Mouse (Mus musculus) myocyte (in vitro differentiated cells): Measurements from ENCODE around the gene Garnl3. TPM values are rescaled to one million over a fixed set of nuclear protein-coding genes. Genes with fewer than 3 reads are reported as not detected.

ENCODE experiments used
- H3K27me3 ChIP-seq: one replicate; pipeline ENCODE4 v1.6.1; 2011; ENCODE audit not compliant: control insufficient read depth, insufficient read depth, insufficient read length
- H3K36me3 ChIP-seq: one replicate; pipeline ENCODE4 v1.6.1; 2011; ENCODE audit not compliant: control insufficient read depth, insufficient read depth
- H3K4me2 ChIP-seq: one replicate; pipeline ENCODE4 v1.6.1; 2011; ENCODE audit warnings: low read depth, control low read depth
- H3K4me3 ChIP-seq: one replicate; pipeline ENCODE4 v1.5.1; 2011; ENCODE audit warnings: mild to moderate bottlenecking, control low read depth, moderate library complexity
- H3K79me2 ChIP-seq: one replicate; pipeline ENCODE4 v1.6.1; 2011; ENCODE audit not compliant: control insufficient read depth, insufficient read depth
- H3ac ChIP-seq: one replicate; pipeline ENCODE4 v1.6.1; 2011; ENCODE audit not compliant: control insufficient read depth, insufficient read length
- CEBPB ChIP-seq: IDR thresholded peaks from 2 replicates; pipeline ENCODE4 v1.6.1; 2011; ENCODE audit warnings: mild to moderate bottlenecking, moderate library complexity; ENCODE audit not compliant: poor library complexity, insufficient read depth, severe bottlenecking
- E2F4 ChIP-seq: IDR thresholded peaks from one replicate; pipeline ENCODE4 v1.6.1; 2011; ENCODE audit warnings: mild to moderate bottlenecking, control low read depth, moderate library complexity; ENCODE audit not compliant: insufficient read depth
- MAX ChIP-seq: IDR thresholded peaks from one replicate; pipeline ENCODE4 v1.6.1; 2011; ENCODE audit warnings: low read depth, mild to moderate bottlenecking, control low read depth
- MYOD1 ChIP-seq, 3 experiments: IDR thresholded peaks; one replicate each; pipeline ENCODE4 v1.6.1; 2011; ENCODE audit warnings: control low read depth in 2 of 3, low read depth in 2 of 3, mild to moderate bottlenecking in 2 of 3, moderate library complexity in 1 of 3; ENCODE audit not compliant: insufficient read length in 2 of 3, control insufficient read depth in 1 of 3
- MYOG ChIP-seq, 3 experiments: IDR thresholded peaks; one replicate each; pipeline ENCODE4 v1.6.1; 2011; ENCODE audit warnings: control low read depth in 2 of 3, low read depth in 2 of 3, mild to moderate bottlenecking in 2 of 3; ENCODE audit not compliant: insufficient read length in 2 of 3, control insufficient read depth in 1 of 3, insufficient read depth in 1 of 3
- POLR2A ChIP-seq: IDR thresholded peaks from one replicate; pipeline ENCODE4 v1.6.1; 2011; ENCODE audit warnings: low read depth, mild to moderate bottlenecking, control low read depth, moderate library complexity; ENCODE audit not compliant: insufficient read length
- POLR2AphosphoS2 ChIP-seq: IDR thresholded peaks from one replicate; pipeline ENCODE4 v1.6.1; 2011; ENCODE audit warnings: low read depth, control low read depth; ENCODE audit not compliant: insufficient read length
- REST ChIP-seq: IDR thresholded peaks from one replicate; pipeline ENCODE4 v1.6.1; 2011; ENCODE audit warnings: mild to moderate bottlenecking, control low read depth, moderate library complexity; ENCODE audit not compliant: insufficient read depth, insufficient read length
- SRF ChIP-seq: IDR thresholded peaks from one replicate; pipeline ENCODE4 v1.6.1; 2011; ENCODE audit warnings: low read depth; ENCODE audit not compliant: control insufficient read depth, insufficient read length
- TCF12 ChIP-seq: IDR thresholded peaks from one replicate; pipeline ENCODE4 v1.6.1; 2011; ENCODE audit warnings: mild to moderate bottlenecking, control low read depth; ENCODE audit not compliant: poor library complexity, insufficient read depth, severe bottlenecking
- TCF3 ChIP-seq: IDR thresholded peaks from one replicate; pipeline ENCODE4 v1.6.1; 2011; ENCODE audit warnings: low read depth, control low read depth; ENCODE audit not compliant: insufficient read length
- USF1 ChIP-seq: IDR thresholded peaks from one replicate; pipeline ENCODE4 v1.6.1; 2011; ENCODE audit warnings: low read depth, mild to moderate bottlenecking, control low read depth, moderate library complexity
- polyA plus RNA-seq: library from polyadenylated mRNA; unstranded; fragments of >200 nt; fragmentation: generic; extraction: Trizol; gene quantifications from one replicate; pipeline ENCODE4 v1.2.1, GENCODE M21; 2012; ENCODE audit warnings: missing spikeins

Garnl3 gene
- polyA plus RNA-seq, 1 experiment: 2.1 TPM

DNA sequence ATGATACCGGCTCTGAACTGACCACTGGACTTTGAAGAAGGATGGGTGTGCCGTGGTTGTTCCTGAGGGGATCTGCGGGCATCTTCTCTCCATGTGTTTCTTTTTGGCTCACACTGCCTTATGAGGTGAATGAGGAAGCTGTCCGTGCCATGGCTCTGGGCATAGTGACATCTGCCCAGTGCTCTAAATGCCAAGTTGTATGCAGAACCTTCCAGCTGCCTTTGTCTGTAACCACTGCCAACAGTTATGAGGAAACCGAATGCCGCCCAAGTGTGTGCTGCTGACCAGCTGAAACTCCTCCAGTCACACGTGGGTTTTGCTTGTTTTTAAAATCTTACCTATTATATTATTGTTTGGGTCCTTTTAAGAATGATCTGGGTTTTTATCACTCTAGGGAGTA, 73.9 kb downstream of the Garnl3 start:
- no peaks in the 10 kb centered on the region for H3K27me3 ChIP-seq
- H3K4me2 ChIP-seq: no peak overlapping the region
- TF ChIP-seq POLR2A (no peak), E2F4 (no peak), MYOD1 (IDR thresholded peaks at IDR 0.05; ENCODE audit: control insufficient read depth in 1 of 3, insufficient read length in 2 of 3, low read depth in 2 of 3) (peak; percentile 64 to 86 (median 86)), CEBPB (no peak), MYOG (IDR thresholded peaks at IDR 0.05; ENCODE audit: control insufficient read depth in 1 of 3, insufficient read depth in 1 of 3, insufficient read length in 2 of 3, low read depth in 2 of 3) (peak in 2 of 3 experiments; percentile 25 to 48), TCF3 (no peak)
- H3K4me3 ChIP-seq: no peak overlapping the region
- H3ac ChIP-seq: no peak overlapping the region
- H3K79me2 ChIP-seq: no peaks in the 10 kb centered on the region
- H3K36me3 ChIP-seq: no peaks in the 10 kb centered on the region

DNA sequence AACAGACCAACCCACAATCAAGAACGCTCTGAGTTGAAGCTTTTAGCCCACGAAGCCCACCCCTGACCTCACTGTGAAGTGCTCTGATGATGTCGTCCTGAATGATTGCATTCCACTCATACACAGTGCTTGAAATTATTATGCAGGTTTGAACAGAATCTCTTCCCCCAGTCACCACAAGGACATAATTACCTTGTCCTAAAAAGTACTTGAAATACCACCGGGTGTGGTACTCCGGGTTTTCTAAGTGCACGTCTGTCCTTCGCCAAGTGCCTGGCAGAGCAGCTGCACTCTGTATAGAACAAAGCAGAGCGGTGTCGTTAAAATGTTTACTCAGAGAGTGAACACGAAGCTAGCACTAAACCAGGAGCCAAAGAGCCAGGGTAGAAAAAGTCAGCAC, 77.5 kb downstream of the Garnl3 start:
- H3ac ChIP-seq: no peak overlapping the region
- H3K4me2 ChIP-seq: no peak overlapping the region
- H3K79me2 ChIP-seq: no peaks in the 10 kb centered on the region
- no peak overlapping the region for H3K4me3 ChIP-seq
- H3K27me3 ChIP-seq: no peaks in the 10 kb centered on the region
- H3K36me3 ChIP-seq: no peaks in the 10 kb centered on the region
- TF ChIP-seq POLR2AphosphoS2 (no peak), MAX (no peak), CEBPB (no peak), SRF (no peak), POLR2A (no peak), TCF12 (no peak), REST (no peak), MYOG (IDR thresholded peaks at IDR 0.05; ENCODE audit: control insufficient read depth in 1 of 3, insufficient read depth in 1 of 3, insufficient read length in 2 of 3, low read depth in 2 of 3) (no peak), E2F4 (no peak), USF1 (no peak), TCF3 (no peak), MYOD1 (IDR thresholded peaks at IDR 0.05; ENCODE audit: control insufficient read depth in 1 of 3, insufficient read length in 2 of 3, low read depth in 2 of 3) (no peak)

DNA sequence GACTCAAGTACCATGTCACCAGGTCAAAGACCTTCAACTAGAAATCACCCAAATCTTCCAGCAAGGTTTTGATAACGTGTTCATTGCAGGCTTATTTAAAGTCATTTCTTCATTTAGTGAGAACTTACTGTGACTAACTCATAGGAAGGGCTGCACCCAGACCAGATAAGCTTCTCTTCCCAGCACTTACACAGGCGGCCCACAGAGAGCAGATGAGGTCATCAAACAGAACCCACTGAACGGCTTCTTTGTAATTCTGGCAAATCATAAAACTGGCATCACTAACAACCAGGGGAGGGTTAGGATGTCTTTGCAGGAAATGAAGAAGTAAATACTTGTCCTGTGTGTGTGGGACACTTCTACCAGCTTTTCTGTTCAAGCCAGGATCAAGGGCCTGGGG, 84.1 kb downstream of the Garnl3 start:
- Histone ChIP-seq H3K4me2 (peak overlapping the region; percentile 33), H3K79me2 (no peaks in the 10 kb centered on the region), H3K27me3 (no peaks in the 10 kb centered on the region), H3ac (no peak overlapping the region), H3K4me3 (no peak overlapping the region), H3K36me3 (no peaks in the 10 kb centered on the region)
- TF ChIP-seq MYOD1 (IDR thresholded peaks at IDR 0.05; ENCODE audit: control insufficient read depth in 1 of 3, insufficient read length in 2 of 3, low read depth in 2 of 3) (no peak), E2F4 (no peak), TCF12 (no peak), MAX (no peak), CEBPB (no peak), MYOG (IDR thresholded peaks at IDR 0.05; ENCODE audit: control insufficient read depth in 1 of 3, insufficient read depth in 1 of 3, insufficient read length in 2 of 3, low read depth in 2 of 3) (no peak), TCF3 (no peak), POLR2AphosphoS2 (no peak), USF1 (no peak)

DNA sequence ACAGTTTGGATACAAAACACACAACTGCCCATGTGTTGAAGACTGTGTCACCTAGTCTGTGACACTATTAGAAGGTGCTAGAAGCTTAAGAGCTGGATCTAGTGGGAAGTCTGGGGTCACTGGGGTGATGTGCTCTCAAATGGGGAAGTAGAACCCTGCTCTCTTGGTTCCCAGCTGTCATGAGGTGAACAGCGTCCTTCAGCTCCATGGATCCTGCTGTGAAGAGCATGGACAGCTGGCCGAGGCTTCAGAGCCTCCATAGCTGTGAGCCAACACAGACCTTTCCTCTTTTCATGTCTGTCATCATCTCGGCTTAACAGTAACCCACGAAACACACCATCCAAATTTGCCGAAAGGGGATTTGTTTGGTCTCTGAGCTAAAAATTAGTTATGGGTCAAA, 84.5 kb downstream of the Garnl3 start:
- Histone ChIP-seq H3ac (no peak overlapping the region), H3K27me3 (no peaks in the 10 kb centered on the region), H3K4me3 (no peak overlapping the region), H3K79me2 (no peaks in the 10 kb centered on the region), H3K4me2 (peak overlapping the region; percentile 33), H3K36me3 (no peaks in the 10 kb centered on the region)
- peak in 1 of 3 experiments; percentile 73 for TF ChIP-seq MYOG (IDR thresholded peaks at IDR 0.05; ENCODE audit: control insufficient read depth in 1 of 3, insufficient read depth in 1 of 3, insufficient read length in 2 of 3, low read depth in 2 of 3)
- TF ChIP-seq TCF3: peak; percentile 13
- no peak for TF ChIP-seq POLR2AphosphoS2
- TF ChIP-seq USF1: no peak
- TF ChIP-seq REST: no peak
- TF ChIP-seq E2F4: no peak
- peak; percentile 82 to 98 (median 97) for TF ChIP-seq MYOD1 (IDR thresholded peaks at IDR 0.05; ENCODE audit: control insufficient read depth in 1 of 3, insufficient read length in 2 of 3, low read depth in 2 of 3)
- no peak for TF ChIP-seq CEBPB
- TF ChIP-seq MAX: no peak
- TF ChIP-seq TCF12: peak; percentile 25
- no peak for TF ChIP-seq POLR2A
- TF ChIP-seq SRF: no peak

DNA sequence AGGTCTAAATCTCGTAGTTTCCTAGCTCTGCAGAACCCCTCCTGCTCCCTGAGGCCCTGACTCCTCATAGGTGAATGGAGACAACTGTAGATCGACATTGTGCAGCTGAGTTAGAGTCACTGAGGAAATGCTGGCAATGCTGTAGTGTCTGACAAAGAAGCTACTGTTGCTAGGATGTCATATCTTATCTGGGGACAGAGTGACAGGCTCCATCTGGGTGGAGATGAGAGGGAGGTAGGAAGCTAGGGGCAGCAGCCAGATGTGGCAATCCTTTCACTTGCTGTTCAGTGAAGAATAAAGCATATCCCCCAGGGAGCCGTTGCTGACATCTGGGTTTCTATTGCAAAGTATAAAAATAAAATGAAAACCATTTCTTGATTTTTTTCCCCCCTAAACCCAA, 85.6 kb downstream of the Garnl3 start:
- H3K4me3 ChIP-seq: no peak overlapping the region
- no peaks in the 10 kb centered on the region for H3K36me3 ChIP-seq
- no peak overlapping the region for H3K4me2 ChIP-seq
- no peak for TF ChIP-seq MAX
- TF ChIP-seq SRF: no peak
- TF ChIP-seq REST: no peak
- no peak for TF ChIP-seq MYOD1 (IDR thresholded peaks at IDR 0.05; ENCODE audit: control insufficient read depth in 1 of 3, insufficient read length in 2 of 3, low read depth in 2 of 3)
- TF ChIP-seq POLR2A: no peak
- TF ChIP-seq USF1: no peak
- no peaks in the 10 kb centered on the region for H3K79me2 ChIP-seq
- no peaks in the 10 kb centered on the region for H3K27me3 ChIP-seq
- H3ac ChIP-seq: no peak overlapping the region
